Mouse (Mus musculus) lung, embryonic 15.5 days (tissue): Measurements from ENCODE around the gene Ddb2. TPM values are rescaled to one million over a fixed set of nuclear protein-coding genes. Genes with fewer than 3 reads are reported as not detected.
"Not testable (repeated sequence)": the region's sequence is repeated elsewhere in the genome, so short reads cannot be mapped to it uniquely, and the experiment has no call there.

Experiments
- ATAC-seq: fragments of 200-750 bp; cut with Nextera tagmentation; 2 replicates; pipeline ENCODE4 v1.8.0; 2017; ENCODE audit warnings: moderate number of reproducible peaks, borderline replicate concordance; ENCODE audit not compliant: low FRiP score, low TSS enrichment; ENCODE audit errors: extremely low read depth
- H3K27ac ChIP-seq: fragments of 300-500 bp; sonication (generic); 2 replicates; pipeline ENCODE4 v1.5.1; 2015; ENCODE audit warnings: moderate library complexity, mild to moderate bottlenecking, inconsistent platforms
- H3K27me3 ChIP-seq: fragments of 300-500 bp; sonication (generic); 2 replicates; pipeline ENCODE4 v1.6.1; 2015; ENCODE audit warnings: inconsistent platforms
- H3K36me3 ChIP-seq: fragments of 300-500 bp; sonication (generic); 2 replicates; pipeline ENCODE4 v1.6.1; 2015; ENCODE audit warnings: inconsistent platforms
- H3K4me1 ChIP-seq: fragments of 300-500 bp; sonication (generic); 2 replicates; pipeline ENCODE4 v1.6.1; 2015; ENCODE audit warnings: inconsistent platforms
- H3K4me2 ChIP-seq: fragments of 300-500 bp; sonication (generic); 2 replicates; pipeline ENCODE4 v1.6.1; 2015; ENCODE audit warnings: inconsistent platforms, mild to moderate bottlenecking, moderate library complexity
- H3K4me3 ChIP-seq: fragments of 300-500 bp; sonication (generic); 2 replicates; pipeline ENCODE4 v1.5.1; 2015; ENCODE audit warnings: mild to moderate bottlenecking, inconsistent platforms
- H3K9ac ChIP-seq: fragments of 300-500 bp; sonication (generic); 2 replicates; pipeline ENCODE4 v1.6.1; 2015; ENCODE audit warnings: inconsistent platforms
- H3K9me3 ChIP-seq: fragments of 300-500 bp; sonication (generic); 2 replicates; pipeline ENCODE4 v1.6.1; 2016; ENCODE audit warnings: inconsistent platforms
- WGBS: fragments of 180-500 bp; shearing (Covaris S2); methylation state at CpG from one replicate; pipeline ENCODE4 v1.1.7; 2015; 5-methylcytosine and 5-hydroxymethylcytosine counted together
- polyA plus RNA-seq: library from polyadenylated mRNA; unstranded; fragments of >200 nt; fragmentation: Nextera tagmentation; extraction: Ambion mirVana; gene quantifications from 2 replicates; pipeline ENCODE4 v1.2.1, GENCODE M21; 2015

Gene Ddb2
- polyA plus RNA-seq, 1 experiment from 2014 or later = 19.7 TPM

DNA sequence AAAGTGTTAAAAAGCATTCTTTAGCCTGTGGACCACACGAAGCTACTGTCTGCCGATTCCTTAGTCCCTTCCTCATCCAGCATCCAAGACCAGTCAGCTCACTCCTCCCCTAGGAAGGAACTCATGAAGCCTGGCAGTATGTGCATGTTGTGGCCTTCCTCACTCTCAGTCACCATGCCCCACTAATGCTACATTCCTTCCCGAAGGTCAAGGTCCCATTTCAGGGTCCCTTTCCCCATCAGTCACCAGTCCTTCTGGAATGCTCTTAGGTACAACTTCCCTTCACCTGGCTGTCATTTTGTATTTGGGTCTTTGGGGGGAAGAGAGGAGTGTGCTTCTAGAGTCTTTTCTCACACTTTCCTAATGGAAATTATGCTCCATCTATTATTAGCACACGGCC is 15.2 kb upstream of the Ddb2 start:
- no peak for ATAC-seq
- no peak overlapping the region for H3K9ac ChIP-seq

DNA sequence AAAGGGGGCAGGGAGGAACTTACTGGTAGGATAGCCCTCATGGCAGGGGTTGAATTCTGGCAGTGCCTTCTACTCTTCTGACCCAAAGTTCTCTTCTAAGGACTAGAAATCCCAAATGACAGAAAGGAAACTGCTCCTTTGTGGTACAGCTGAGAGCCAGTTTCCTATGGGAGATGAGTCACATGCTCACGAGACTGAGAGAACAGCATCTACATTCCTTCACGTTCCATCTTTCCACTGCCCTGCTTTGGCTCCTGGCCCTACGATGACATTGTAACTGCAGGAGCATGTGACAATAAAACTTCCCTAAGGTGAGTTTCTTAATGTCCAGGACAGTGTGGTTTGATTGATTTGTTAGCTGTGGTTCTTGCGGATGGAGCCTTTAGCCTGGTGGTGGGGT is 11.6 kb upstream of the Ddb2 start:
- ATAC-seq = no peak
- Histone ChIP-seq H3K4me1 (no peaks in the 10 kb centered on the region), H3K36me3 (no peaks in the 10 kb centered on the region), H3K9ac (no peak overlapping the region), H3K27me3 (0 out of 2 replicates have a peak, but pooled peaks cover 2% of the 10 kb centered on the region), H3K4me2 (no peak overlapping the region), H3K27ac (no peak overlapping the region), H3K9me3 (no peaks in the 10 kb centered on the region), H3K4me3 (no peak overlapping the region)
- WGBS = 75% methylated on average over 4 of the region's 4 CpGs

More for the DNA sequence above, 15.2 kb upstream of the Ddb2 start:
- H3K4me1 ChIP-seq = peaks cover 16% of the 10 kb centered on the region
- no peak overlapping the region for H3K4me2 ChIP-seq
- no peaks in the 10 kb centered on the region for H3K9me3 ChIP-seq
- H3K27ac ChIP-seq = no peak overlapping the region
- WGBS = 62% methylated on average over 4 of the region's 4 CpGs
- no peaks in the 10 kb centered on the region for H3K36me3 ChIP-seq
- H3K27me3 ChIP-seq = peaks cover 29% of the 10 kb centered on the region
- no peak overlapping the region for H3K4me3 ChIP-seq

- H3K9ac ChIP-seq = no peak overlapping the region
- ATAC-seq = no peak
- H3K4me1 ChIP-seq = no peaks in the 10 kb centered on the region
Measured at GRCm38 (mm10) chr2:91244557-91245228, 7.9 kb upstream of the Ddb2 start.

DNA sequence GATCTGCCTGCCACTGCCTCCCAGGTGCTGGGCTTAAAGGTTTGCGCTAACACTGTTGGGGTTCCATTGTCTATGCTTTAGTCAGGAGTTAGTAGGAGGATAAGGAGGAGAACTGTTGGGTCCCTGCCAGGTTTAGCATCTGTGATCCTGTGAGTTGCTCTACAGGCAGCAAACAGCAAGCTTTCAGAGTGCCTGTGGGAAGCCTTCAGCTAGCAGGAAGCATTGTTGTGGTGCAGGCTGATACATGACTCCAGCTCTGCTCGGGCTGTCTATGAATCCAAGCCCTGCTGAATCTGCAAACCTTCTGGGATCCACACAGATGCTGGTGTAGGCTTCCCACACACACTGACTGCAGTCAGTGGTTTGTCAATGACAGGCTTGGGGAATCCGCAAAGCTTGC is 6.6 kb upstream of the Ddb2 start:
- WGBS = 63% methylated on average over 3 of the region's 3 CpGs

More at GRCm38 (mm10) chr2:91244557-91245228, 7.9 kb upstream of the Ddb2 start:
- H3K27me3 ChIP-seq = no peaks in the 10 kb centered on the region
- no peak overlapping the region for H3K27ac ChIP-seq
- 66% methylated on average over 5 of the region's 5 CpGs for WGBS
- no peak overlapping the region for H3K4me2 ChIP-seq
- H3K36me3 ChIP-seq = no peaks in the 10 kb centered on the region
- no peaks in the 10 kb centered on the region for H3K9me3 ChIP-seq
- H3K4me3 ChIP-seq = no peak overlapping the region

GRCm38 (mm10) chr2:91242547-91242946 is 5.8 kb upstream of the Ddb2 start:
- Histone ChIP-seq H3K27me3 (no peaks in the 10 kb centered on the region), H3K4me1 (no peaks in the 10 kb centered on the region), H3K9me3 (no peaks in the 10 kb centered on the region), H3K4me3 (no peak overlapping the region), H3K27ac (no peak overlapping the region), H3K36me3 (no peaks in the 10 kb centered on the region), H3K4me2 (no peak overlapping the region), H3K9ac (no peak overlapping the region)
- WGBS = 61% methylated on average over 5 of the region's 5 CpGs
- no peak for ATAC-seq

More for the DNA sequence above, 6.6 kb upstream of the Ddb2 start:
- no peaks in the 10 kb centered on the region for H3K36me3 ChIP-seq
- no peak overlapping the region for H3K4me3 ChIP-seq
- H3K27ac ChIP-seq = no peak overlapping the region
- no peak overlapping the region for H3K9ac ChIP-seq
- H3K9me3 ChIP-seq = no peaks in the 10 kb centered on the region
- H3K4me2 ChIP-seq = no peak overlapping the region
- H3K4me1 ChIP-seq = no peaks in the 10 kb centered on the region
- no peak for ATAC-seq
- no peaks in the 10 kb centered on the region for H3K27me3 ChIP-seq

GRCm38 (mm10) chr2:91237511-91238080 is 814 bp upstream of the Ddb2 start:
- H3K4me3 ChIP-seq = peak overlapping the region; percentile 59
- 4% methylated on average over 4 of the region's 4 CpGs for WGBS
- peak overlapping the region; percentile 87 for H3K4me2 ChIP-seq
- not testable (repeated sequence) for H3K27me3 ChIP-seq, H3K9me3 ChIP-seq, H3K4me1 ChIP-seq, H3K36me3 ChIP-seq
- H3K9ac ChIP-seq = peak overlapping the region; percentile 45; the same call in 1 of the 2 replicates
- peak; percentile 15; the same call in 1 of the 2 replicates for ATAC-seq
- H3K27ac ChIP-seq = peak overlapping the region; percentile 97

- no peaks in the 10 kb centered on the region for H3K4me1 ChIP-seq
- no peak overlapping the region for H3K4me3 ChIP-seq
- no peaks in the 10 kb centered on the region; the same call in 1 of the 2 replicates for H3K36me3 ChIP-seq
- H3K9me3 ChIP-seq = no peaks in the 10 kb centered on the region
- H3K27ac ChIP-seq = no peak overlapping the region
- no peak for ATAC-seq
- H3K9ac ChIP-seq = no peak overlapping the region
- H3K4me2 ChIP-seq = no peak overlapping the region
- 78% methylated on average over 2 of the region's 2 CpGs for WGBS
- no peaks in the 10 kb centered on the region for H3K27me3 ChIP-seq
Measured at GRCm38 (mm10) chr2:91229735-91230134, 7.0 kb downstream of the Ddb2 start.

DNA sequence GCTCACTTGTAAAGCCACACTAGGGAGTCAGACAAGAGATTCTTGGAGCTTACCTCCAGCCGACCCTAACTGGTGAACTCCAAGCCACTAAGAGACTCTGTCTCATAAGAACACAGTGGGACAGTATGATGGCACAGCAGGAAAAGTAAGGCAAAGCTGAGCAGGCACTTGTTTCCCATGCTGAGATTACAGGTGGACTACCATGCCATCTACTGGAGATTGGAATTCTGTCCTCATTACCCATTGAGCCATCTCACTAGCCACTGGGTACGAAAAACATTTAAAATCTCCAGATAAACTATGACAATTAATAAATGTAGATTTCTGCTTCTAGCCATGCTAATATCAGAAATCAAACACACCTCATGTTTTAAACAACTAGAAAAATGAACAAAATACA is 13.2 kb downstream of the Ddb2 start:
- Histone ChIP-seq H3K9me3 (no peaks in the 10 kb centered on the region), H3K4me2 (no peak overlapping the region)
- 85% methylated on average over 2 of the region's 2 CpGs for WGBS

GRCm38 (mm10) chr2:91220501-91220900 is 16.3 kb downstream of the Ddb2 start:
- H3K9me3 ChIP-seq = no peaks in the 10 kb centered on the region
- H3K36me3 ChIP-seq = 0 out of 2 replicates have a peak, but pooled peaks cover 13% of the 10 kb centered on the region
- no peak overlapping the region for H3K9ac ChIP-seq
- H3K4me3 ChIP-seq = no peak overlapping the region
- no peak overlapping the region for H3K27ac ChIP-seq
- peaks cover 11% of the 10 kb centered on the region for H3K4me1 ChIP-seq
- H3K27me3 ChIP-seq = no peaks in the 10 kb centered on the region
- ATAC-seq = no peak
- H3K4me2 ChIP-seq = no peak overlapping the region
- 87% methylated on average over 3 of the region's 3 CpGs for WGBS

More for the DNA sequence above, 13.2 kb downstream of the Ddb2 start:
- Histone ChIP-seq H3K27ac (no peak overlapping the region), H3K4me1 (no peaks in the 10 kb centered on the region), H3K36me3 (no peaks in the 10 kb centered on the region), H3K9ac (no peak overlapping the region), H3K27me3 (no peaks in the 10 kb centered on the region), H3K4me3 (no peak overlapping the region)
- no peak for ATAC-seq

DNA sequence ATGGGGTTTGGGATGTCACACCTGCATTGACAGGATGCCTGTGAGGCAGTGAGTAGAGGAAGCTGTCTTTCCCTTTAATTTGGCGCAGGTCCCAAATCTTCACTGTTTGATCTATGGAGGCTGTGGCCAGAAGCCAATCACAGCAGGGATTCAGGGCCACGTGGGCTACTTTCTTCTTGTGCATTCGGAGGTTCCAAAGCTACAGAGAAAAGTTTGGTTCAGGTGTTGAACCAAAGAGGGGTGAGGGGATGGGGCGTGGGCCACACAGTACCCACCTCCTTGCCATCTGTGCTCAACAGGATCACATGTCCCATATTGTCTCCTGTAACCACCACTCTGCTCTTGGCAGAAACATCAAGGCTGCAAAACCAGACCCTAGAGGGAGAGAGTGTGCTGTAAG is 19.8 kb downstream of the Ddb2 start:
- Histone ChIP-seq H3K4me1 (peaks cover 11% of the 10 kb centered on the region), H3K27me3 (no peaks in the 10 kb centered on the region), H3K9me3 (no peaks in the 10 kb centered on the region), H3K9ac (no peak overlapping the region), H3K4me2 (no peak overlapping the region), H3K36me3 (peaks cover 43% of the 10 kb centered on the region), H3K27ac (no peak overlapping the region), H3K4me3 (no peak overlapping the region)
- no peak; the same call in 1 of the 2 replicates for ATAC-seq
- 43% methylated on average over 4 of the region's 4 CpGs for WGBS

DNA sequence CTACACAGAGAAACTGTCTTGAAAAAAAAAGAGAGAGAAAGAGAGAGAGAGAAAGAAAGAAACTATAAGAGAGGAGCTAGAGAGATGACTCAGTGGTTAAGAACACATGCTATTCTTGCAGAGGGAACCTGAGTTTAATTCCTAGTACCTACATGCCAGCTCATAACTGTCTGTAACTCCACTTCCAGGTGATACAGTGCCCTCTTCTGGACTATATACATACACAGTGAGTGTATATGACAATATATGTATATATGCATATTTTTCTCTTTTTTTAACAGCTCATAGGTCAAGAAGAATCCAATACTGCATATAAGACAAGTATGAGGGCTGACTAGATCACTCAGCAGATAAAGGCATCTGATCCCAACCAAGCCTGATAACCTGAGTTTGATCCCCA is 23.5 kb downstream of the Ddb2 start:
- Histone ChIP-seq H3K9ac (no peak overlapping the region), H3K27me3 (no peaks in the 10 kb centered on the region), H3K27ac (no peak overlapping the region), H3K36me3 (peaks cover 77% of the 10 kb centered on the region), H3K4me1 (peaks cover 11% of the 10 kb centered on the region), H3K4me3 (no peak overlapping the region), H3K9me3 (no peaks in the 10 kb centered on the region), H3K4me2 (no peak overlapping the region)
- no peak for ATAC-seq

- no peak for ATAC-seq
- Histone ChIP-seq H3K36me3 (peaks cover 53% of the 10 kb centered on the region), H3K27ac (no peak overlapping the region), H3K4me3 (no peak overlapping the region), H3K4me1 (peaks cover 21% of the 10 kb centered on the region), H3K27me3 (no peaks in the 10 kb centered on the region), H3K9ac (no peak overlapping the region), H3K4me2 (no peak overlapping the region), H3K9me3 (no peaks in the 10 kb centered on the region)
- 82% methylated on average over 9 of the region's 9 CpGs for WGBS
Measured at GRCm38 (mm10) chr2:91206254-91206775, 30.5 kb downstream of the Ddb2 start.
